ENCODE assay signal across 8 mouse cellular contexts in genomic region chr14:4182491-4183210, GRCm38 (mm10). TPM values are rescaled to one million over a fixed set of nuclear protein-coding genes. Genes with fewer than 3 reads are reported as not detected.
A peak's percentile ranks its signal among the peaks of the same experiment; 100 is the strongest.
DNase-seq lines count a peak whose midpoint lies in the region; ATAC-seq and TF ChIP-seq lines count a peak whose summit lies in the region.
"Not testable (repeated sequence)": the region's sequence is repeated elsewhere in the genome, so short reads cannot be mapped to it uniquely, and the experiment has no call there.

TSS of gene Gm2974 (plus strand) at chr14:4182576.

- H3K27me3 ChIP-seq in embryonic facial prominence, embryonic 10.5 days (replicated peaks; ENCODE audit: low read depth, poor library complexity, severe bottlenecking); kidney, postnatal 0 days (ENCODE audit: insufficient read depth, low read length); liver, embryonic 11.5 days (replicated peaks; ENCODE audit: control insufficient read depth, insufficient read depth, low read length); midbrain, postnatal 0 days (ENCODE audit: insufficient read depth, low read length); stomach, embryonic 15.5 days (replicated peaks): not testable (repeated sequence)

- WGBS in embryonic facial prominence, embryonic 10.5 days, result 11% methylated on average over 42 of the region's 59 CpGs
- 20% methylated on average over 30 of the region's 59 CpGs for WGBS in kidney, postnatal 0 days
- WGBS in liver, embryonic 11.5 days, result 12% methylated on average over 33 of the region's 59 CpGs
- WGBS in midbrain, postnatal 0 days, result 20% methylated on average over 23 of the region's 59 CpGs
- 13% methylated on average over 41 of the region's 59 CpGs for WGBS in stomach, embryonic 15.5 days

- ATAC-seq in kidney, postnatal 0 days (replicated peaks; ENCODE audit: low FRiP score, low read depth); liver, embryonic 11.5 days (replicated peaks; ENCODE audit: low FRiP score); midbrain, postnatal 0 days (ENCODE audit: low FRiP score); stomach, embryonic 15.5 days (ENCODE audit: insufficient read depth, low FRiP score, low read depth): not testable (repeated sequence)

- intact Hi-C loops in heart, postnatal 36 days (cut with DNase I), result not testable (repeated sequence)

- H3K4me1 ChIP-seq in embryonic facial prominence, embryonic 10.5 days; kidney, postnatal 0 days (replicated peaks; ENCODE audit: insufficient read depth, low read length); liver, embryonic 11.5 days (replicated peaks; ENCODE audit: control insufficient read depth, insufficient read depth, low read length); midbrain, postnatal 0 days (ENCODE audit: insufficient read depth, low read length); stomach, embryonic 15.5 days: not testable (repeated sequence)

- not testable (repeated sequence) for TF ChIP-seq CTCF in kidney, postnatal 0 days (IDR thresholded peaks at IDR 0.05; ENCODE audit: low read depth); midbrain, postnatal 0 days (IDR thresholded peaks at IDR 0.05)

- H3K9me3 ChIP-seq in embryonic facial prominence, embryonic 10.5 days; kidney, postnatal 0 days (replicated peaks; ENCODE audit: low read length); liver, embryonic 11.5 days (ENCODE audit: control insufficient read depth, low read length); midbrain, postnatal 0 days (ENCODE audit: low read length); stomach, embryonic 15.5 days: not testable (repeated sequence)

- peak; percentile 4 to 14 for DNase-seq in adrenal gland, adult (ENCODE audit: inconsistent age in 2 of 2, low spot score in 1 of 2)
- peak; percentile 15 for DNase-seq in embryonic facial prominence, embryonic 10.5 days (ENCODE audit: low spot score)
- peak; percentile 5 for DNase-seq in gastrocnemius, postnatal 25 days
- peak; percentile 1 to 17 for DNase-seq in heart, postnatal 36 days
- not testable (repeated sequence) for DNase-seq in kidney, postnatal 0 days (ENCODE audit: low spot score); midbrain, postnatal 0 days (ENCODE audit: low spot score)
- peak; percentile 9 for DNase-seq in liver, embryonic 11.5 days (ENCODE audit: low spot score)

- peak within 1 kb of the TSS; percentile 34 for H3K4me2 ChIP-seq in kidney, postnatal 0 days (ENCODE audit: low read length)
- 0 out of 2 replicates have a peak within 1 kb of the TSS, but pooled peaks have one; percentile 12 for H3K4me2 ChIP-seq in liver, embryonic 11.5 days
- peak within 1 kb of the TSS; percentile 51 for H3K4me2 ChIP-seq in midbrain, postnatal 0 days (ENCODE audit: low read depth, low read length, poor library complexity, severe bottlenecking)
- peak within 1 kb of the TSS; percentile 56 for H3K4me2 ChIP-seq in stomach, embryonic 15.5 days

- not testable (repeated sequence) for H3K36me3 ChIP-seq in embryonic facial prominence, embryonic 10.5 days (replicated peaks); kidney, postnatal 0 days (ENCODE audit: insufficient read depth, low read length); liver, embryonic 11.5 days (ENCODE audit: control insufficient read depth, insufficient read depth, low read length); midbrain, postnatal 0 days (ENCODE audit: insufficient read depth, low read length); stomach, embryonic 15.5 days

- peak within 1 kb of the TSS; percentile 72 for H3K27ac ChIP-seq in embryonic facial prominence, embryonic 10.5 days (replicated peaks)
- not testable (repeated sequence) for H3K27ac ChIP-seq in kidney, postnatal 0 days; liver, embryonic 11.5 days (ENCODE audit: low read depth, low read length); stomach, embryonic 15.5 days
- H3K27ac ChIP-seq in midbrain, postnatal 0 days (ENCODE audit: low read depth, low read length), result peak within 1 kb of the TSS; percentile 38; the same call in 1 of the 2 replicates

- H3K9ac ChIP-seq in kidney, postnatal 0 days (ENCODE audit: low read depth, low read length); liver, embryonic 11.5 days (ENCODE audit: low read depth, low read length); stomach, embryonic 15.5 days: not testable (repeated sequence)
- H3K9ac ChIP-seq in midbrain, postnatal 0 days (replicated peaks; ENCODE audit: low read length, poor library complexity, severe bottlenecking), result peak within 1 kb of the TSS; percentile 29; the same call in 1 of the 2 replicates

- peak within 1 kb of the TSS; percentile 54 for H3K4me3 ChIP-seq in embryonic facial prominence, embryonic 10.5 days
- H3K4me3 ChIP-seq in kidney, postnatal 0 days (replicated peaks; ENCODE audit: low read depth, low read length); liver, embryonic 11.5 days (ENCODE audit: low read depth, low read length): not testable (repeated sequence)
- H3K4me3 ChIP-seq in midbrain, postnatal 0 days (ENCODE audit: low read depth, low read length), result peak within 1 kb of the TSS; percentile 39
- peak within 1 kb of the TSS; percentile 26 for H3K4me3 ChIP-seq in stomach, embryonic 15.5 days (replicated peaks)

RNA-seq across cellular contexts. Expression of gene Gm2974, which starts in this region (rescaled TPM):
- polyA plus RNA-seq in embryonic facial prominence, embryonic 10.5 days (2016; fragmentation: Nextera tagmentation; extraction: Ambion mirVana), result 1.1 and 1.5 TPM in 2 replicates
- total RNA-seq in gastrocnemius, postnatal 25 days (2021), result not detected
- under 1 TPM in 1 of 2 experiments, not detected in 1; 0.17 TPM for total RNA-seq in heart, postnatal 36 days (2021)
- 0.20 and 0.21 TPM in 2 replicates for polyA plus RNA-seq in kidney, postnatal 0 days (2015; fragmentation: Nextera tagmentation; extraction: Ambion mirVana)
- polyA plus RNA-seq in liver, embryonic 11.5 days (2014; fragmentation: Nextera tagmentation; extraction: Ambion mirVana), result not detected in 2 replicates
- 7.2 and 10.0 TPM in 2 replicates for total RNA-seq in midbrain, postnatal 0 days (2014; rRNA removed)
- polyA plus RNA-seq in midbrain, postnatal 0 days (2015; fragmentation: Nextera tagmentation; extraction: Ambion mirVana), result 8.7 and 12.0 TPM in 2 replicates
- polyA plus RNA-seq in stomach, embryonic 15.5 days (2015; fragmentation: Nextera tagmentation; extraction: Ambion mirVana), result 0.10 and 0.22 TPM in 2 replicates

Comparison
In these comparisons a context has a peak if more than half of its experiments do, and no peak if none do; other contexts are left out.
1. Peak in DNase-seq in gastrocnemius, postnatal 25 days; RNA of the gene not detected or under 1 TPM.
2. Peak in DNase-seq in heart, postnatal 36 days; RNA of the gene not detected or under 1 TPM.
3. Peak in DNase-seq and H3K4me2 ChIP-seq in liver, embryonic 11.5 days; RNA of the gene not detected or under 1 TPM.